Mouse (Mus musculus): Measurements from ENCODE around the gene Car11. TPM values are rescaled to one million over a fixed set of nuclear protein-coding genes. Genes with fewer than 3 reads are reported as not detected.

The Car11 gene
- total and polyA plus RNA-seq, 3 experiments, result 0.77 to 1.5 TPM; not detected in 1

- TF ChIP-seq CTCF (IDR thresholded peaks at IDR 0.05 in 2 of 3, conservative IDR thresholded peaks at IDR 0.05 in 1 of 3; ENCODE audit: control insufficient read depth in 1 of 3, insufficient read depth in 1 of 3, low read depth in 2 of 3, low read length in 3 of 3, poor library complexity in 1 of 3, severe bottlenecking in 1 of 3) (peak; percentile 38 to 52 (median 48)), MAFK (IDR thresholded peaks at IDR 0.05; ENCODE audit: borderline replicate concordance, low read depth, low read length) (no peak)
These were observed 30.7 kb upstream of the Car11 start (continued) for GRCm38 (mm10) chr7:45668921-45669320.

- no peak overlapping the region for H3K27ac ChIP-seq (ENCODE audit: control insufficient read depth, low read depth, low read length)
- no peaks in the 10 kb centered on the region for H3K9me3 ChIP-seq (replicated peaks; ENCODE audit: insufficient read depth, low read length)
- no peak overlapping the region for H3K4me3 ChIP-seq (ENCODE audit: control insufficient read depth in 1 of 2, insufficient read depth in 1 of 2, low read depth in 2 of 2, low read length in 2 of 2)
- no peak overlapping the region for H3K9ac ChIP-seq (ENCODE audit: control insufficient read depth, low read depth, low read length, poor library complexity, severe bottlenecking)
- no peaks in the 10 kb centered on the region for H3K79me2 ChIP-seq (ENCODE audit: control insufficient read depth, insufficient read depth, low read length, poor library complexity)
- H3K36me3 ChIP-seq (ENCODE audit: control insufficient read depth in 1 of 2, insufficient read depth in 2 of 2, low read length in 2 of 2), result peaks cover 0 to 17% of the 10 kb centered on the region in 2 experiments; a peak in 2 of 4 replicates
- no peak for DNase-seq (ENCODE audit: low read depth, low spot score)
- H3K27me3 ChIP-seq (ENCODE audit: control insufficient read depth in 1 of 2, insufficient read depth in 2 of 2, low read length in 2 of 2), result peaks cover 0 to 1% of the 10 kb centered on the region in 2 experiments; a peak in 1 of 4 replicates
- H3K4me1 ChIP-seq (ENCODE audit: control insufficient read depth in 1 of 2, insufficient read depth in 2 of 2, low read length in 2 of 2), result peaks cover 13 to 20% of the 10 kb centered on the region in 2 experiments
- TF ChIP-seq CHD2 (IDR thresholded peaks at IDR 0.05; ENCODE audit: low read length) (no peak), SMC3 (IDR thresholded peaks at IDR 0.05; ENCODE audit: low read depth, low read length) (no peak), UBTF (IDR thresholded peaks at IDR 0.05; ENCODE audit: borderline replicate concordance, insufficient read depth, low read depth, low read length) (no peak), ZNF384 (IDR thresholded peaks at IDR 0.05; ENCODE audit: low read depth, low read length) (no peak), NRF1 (IDR thresholded peaks at IDR 0.05; ENCODE audit: insufficient read depth, low read depth, low read length, poor library complexity, severe bottlenecking) (no peak), GATA1 (IDR thresholded peaks at IDR 0.05; ENCODE audit: low read depth, low read length) (no peak), BHLHE40 (IDR thresholded peaks at IDR 0.05; ENCODE audit: borderline replicate concordance, low read depth, low read length) (no peak), EP300 (IDR thresholded peaks at IDR 0.05; ENCODE audit: low read depth in 1 of 2, low read length in 2 of 2) (no peak), KAT2A (conservative IDR thresholded peaks at IDR 0.05; ENCODE audit: low read depth, low read length) (no peak), USF2 (IDR thresholded peaks at IDR 0.05; ENCODE audit: borderline replicate concordance in 1 of 2, insufficient read depth in 1 of 2, low read depth in 1 of 2, low read length in 2 of 2) (no peak), JUND (IDR thresholded peaks at IDR 0.05; ENCODE audit: low read depth, low read length) (no peak), USF1 (IDR thresholded peaks at IDR 0.05; ENCODE audit: low read depth, low read length) (no peak)
These were observed 21.9 kb upstream of the Car11 start for GRCm38 (mm10) chr7:45677627-45678295.

- H3K4me1 ChIP-seq (ENCODE audit: control insufficient read depth in 1 of 2, insufficient read depth in 2 of 2, low read length in 2 of 2), result peaks cover 13 to 20% of the 10 kb centered on the region in 2 experiments
- H3K27ac ChIP-seq (ENCODE audit: control insufficient read depth, low read depth, low read length), result no peak overlapping the region
These were observed 21.1 kb upstream of the Car11 start for GRCm38 (mm10) chr7:45678513-45678912.

More at GRCm38 (mm10) chr7:45678513-45678912, 21.1 kb upstream of the Car11 start:
- H3K4me3 ChIP-seq (ENCODE audit: control insufficient read depth in 1 of 2, insufficient read depth in 1 of 2, low read depth in 2 of 2, low read length in 2 of 2), result no peak overlapping the region
- no peaks in the 10 kb centered on the region for H3K79me2 ChIP-seq (ENCODE audit: control insufficient read depth, insufficient read depth, low read length, poor library complexity)
- H3K27me3 ChIP-seq (ENCODE audit: control insufficient read depth in 1 of 2, insufficient read depth in 2 of 2, low read length in 2 of 2), result peaks cover 0 to 1% of the 10 kb centered on the region in 2 experiments; a peak in 1 of 4 replicates
- TF ChIP-seq NELFE (IDR thresholded peaks at IDR 0.05; ENCODE audit: low read depth, low read length) (no peak), CHD1 (IDR thresholded peaks at IDR 0.05; ENCODE audit: low read depth, low read length) (no peak), JUND (IDR thresholded peaks at IDR 0.05; ENCODE audit: low read depth, low read length) (no peak), ZNF384 (IDR thresholded peaks at IDR 0.05; ENCODE audit: low read depth, low read length) (no peak), MAZ (IDR thresholded peaks at IDR 0.05; ENCODE audit: low read depth, low read length) (no peak), EP300 (IDR thresholded peaks at IDR 0.05; ENCODE audit: low read depth in 1 of 2, low read length in 2 of 2) (no peak), TBP (IDR thresholded peaks at IDR 0.05; ENCODE audit: low read depth, low read length) (no peak), TAL1 (IDR thresholded peaks at IDR 0.05; ENCODE audit: low read length) (no peak), UBTF (IDR thresholded peaks at IDR 0.05; ENCODE audit: borderline replicate concordance, insufficient read depth, low read depth, low read length) (no peak), CTCF (IDR thresholded peaks at IDR 0.05 in 2 of 3, conservative IDR thresholded peaks at IDR 0.05 in 1 of 3; ENCODE audit: control insufficient read depth in 1 of 3, insufficient read depth in 1 of 3, low read depth in 2 of 3, low read length in 3 of 3, poor library complexity in 1 of 3, severe bottlenecking in 1 of 3) (no peak), TCF12 (IDR thresholded peaks at IDR 0.05; ENCODE audit: low read depth, low read length) (no peak), ZMIZ1 (IDR thresholded peaks at IDR 0.05; ENCODE audit: low read depth, low read length) (no peak), CHD2 (IDR thresholded peaks at IDR 0.05; ENCODE audit: low read length) (no peak)
- H3K9ac ChIP-seq (ENCODE audit: control insufficient read depth, low read depth, low read length, poor library complexity, severe bottlenecking), result no peak overlapping the region
- no peak for DNase-seq (ENCODE audit: low read depth, low spot score)
- no peaks in the 10 kb centered on the region for H3K9me3 ChIP-seq (replicated peaks; ENCODE audit: insufficient read depth, low read length)
- peaks cover 0 to 17% of the 10 kb centered on the region in 2 experiments; a peak in 2 of 4 replicates for H3K36me3 ChIP-seq (ENCODE audit: control insufficient read depth in 1 of 2, insufficient read depth in 2 of 2, low read length in 2 of 2)

Measured in MEL (cell line).